Mouse (Mus musculus): Measurements from ENCODE around the gene Ptprt. TPM values are rescaled to one million over a fixed set of nuclear protein-coding genes. Genes with fewer than 3 reads are reported as not detected.

Ptprt gene
- polyA plus RNA-seq, 1 experiment from 2014 or later: 2.3 TPM

GRCm38 (mm10) chr2:162657541-162657940, 3.4 kb downstream of the Ptprt start:
- Histone ChIP-seq H3K27me3 (peaks cover 59% of the 10 kb centered on the region), H3K4me1 (peaks cover 32% of the 10 kb centered on the region), H3K4me2 (replicated peaks) (no peak overlapping the region), H3K9me3 (no peaks in the 10 kb centered on the region), H3K36me3 (no peaks in the 10 kb centered on the region), H3K27ac (replicated peaks) (no peak overlapping the region), H3K9ac (replicated peaks) (no peak overlapping the region), H3K4me3 (no peak overlapping the region)
- 61% methylated on average over 7 of the region's 7 CpGs for whole genome bisulfite sequencing
- no peak for ATAC-seq (ENCODE audit: low FRiP score, low read depth)

GRCm38 (mm10) chr2:162654416-162654815, 6.5 kb downstream of the Ptprt start:
- H3K9ac ChIP-seq (replicated peaks): no peak overlapping the region
- ATAC-seq (ENCODE audit: low FRiP score, low read depth): no peak
- 92% methylated on average over 4 of the region's 4 CpGs for WGBS
- peaks cover 27% of the 10 kb centered on the region for H3K27me3 ChIP-seq
- H3K9me3 ChIP-seq: no peaks in the 10 kb centered on the region
- no peaks in the 10 kb centered on the region for H3K36me3 ChIP-seq
- H3K4me1 ChIP-seq: peaks cover 10% of the 10 kb centered on the region; the same call in 1 of the 2 replicates
- H3K4me3 ChIP-seq: no peak overlapping the region
- H3K27ac ChIP-seq (replicated peaks): no peak overlapping the region
- H3K4me2 ChIP-seq (replicated peaks): no peak overlapping the region

DNA sequence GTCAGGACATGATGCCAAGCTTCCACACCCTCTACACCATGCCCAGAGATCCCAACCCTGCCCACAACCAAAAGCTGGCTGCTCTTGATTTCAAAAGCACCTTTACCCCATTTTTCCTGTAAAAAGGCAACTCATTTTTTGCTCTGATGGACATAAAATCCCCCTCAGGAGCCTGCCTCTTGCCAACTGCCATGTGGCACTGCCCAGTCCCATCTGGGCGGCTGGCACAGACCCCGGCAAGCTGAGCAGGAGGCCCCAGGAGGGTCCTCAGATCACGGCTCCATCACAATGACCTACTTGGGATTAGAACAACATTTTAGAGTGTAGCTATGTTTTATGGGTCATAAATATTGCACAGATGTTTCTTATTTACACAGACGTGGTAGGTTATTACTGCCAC, 22.3 kb downstream of the Ptprt start:
- Histone ChIP-seq H3K9me3 (no peaks in the 10 kb centered on the region), H3K27me3 (peaks cover 87% of the 10 kb centered on the region), H3K4me3 (no peak overlapping the region), H3K4me1 (0 out of 2 replicates have a peak, but pooled peaks cover 10% of the 10 kb centered on the region), H3K9ac (replicated peaks) (no peak overlapping the region), H3K36me3 (no peaks in the 10 kb centered on the region), H3K27ac (replicated peaks) (no peak overlapping the region), H3K4me2 (replicated peaks) (no peak overlapping the region)
- ATAC-seq (ENCODE audit: low FRiP score, low read depth): no peak
- WGBS: 67% methylated on average over 4 of the region's 4 CpGs

- no peak overlapping the region for H3K4me3 ChIP-seq
- no peak overlapping the region for H3K9ac ChIP-seq (replicated peaks)
- ATAC-seq (ENCODE audit: low FRiP score, low read depth): no peak
- H3K4me1 ChIP-seq: 0 out of 2 replicates have a peak, but pooled peaks cover 10% of the 10 kb centered on the region
- H3K27me3 ChIP-seq: peaks cover 95% of the 10 kb centered on the region
- WGBS: 58% methylated on average over 1 of the region's 1 CpGs
- no peak overlapping the region for H3K4me2 ChIP-seq (replicated peaks)
- no peak overlapping the region for H3K27ac ChIP-seq (replicated peaks)
- no peaks in the 10 kb centered on the region for H3K9me3 ChIP-seq
- H3K36me3 ChIP-seq: no peaks in the 10 kb centered on the region
These were observed 23.4 kb downstream of the Ptprt start for GRCm38 (mm10) chr2:162637537-162637936.

- Histone ChIP-seq H3K4me2 (replicated peaks) (no peak overlapping the region), H3K9ac (replicated peaks) (no peak overlapping the region), H3K4me3 (no peak overlapping the region), H3K36me3 (no peaks in the 10 kb centered on the region), H3K27ac (replicated peaks) (no peak overlapping the region), H3K4me1 (0 out of 2 replicates have a peak, but pooled peaks cover 10% of the 10 kb centered on the region), H3K27me3 (peaks cover 94% of the 10 kb centered on the region), H3K9me3 (no peaks in the 10 kb centered on the region)
- peak; percentile 42 for ATAC-seq (ENCODE audit: low FRiP score, low read depth)
- 50% methylated on average over 9 of the region's 9 CpGs for WGBS
These were observed 24.4 kb downstream of the Ptprt start for GRCm38 (mm10) chr2:162636387-162637009.

GRCm38 (mm10) chr2:162634901-162635300, 26.0 kb downstream of the Ptprt start:
- no peak overlapping the region for H3K4me2 ChIP-seq (replicated peaks)
- H3K9me3 ChIP-seq: no peaks in the 10 kb centered on the region
- H3K4me3 ChIP-seq: no peak overlapping the region
- peaks cover 94% of the 10 kb centered on the region for H3K27me3 ChIP-seq
- no peaks in the 10 kb centered on the region for H3K36me3 ChIP-seq
- H3K9ac ChIP-seq (replicated peaks): no peak overlapping the region
- H3K27ac ChIP-seq (replicated peaks): no peak overlapping the region
- WGBS: 24% methylated on average over 5 of the region's 5 CpGs
- H3K4me1 ChIP-seq: 0 out of 2 replicates have a peak, but pooled peaks cover 10% of the 10 kb centered on the region
- ATAC-seq (ENCODE audit: low FRiP score, low read depth): peak; percentile 64

DNA sequence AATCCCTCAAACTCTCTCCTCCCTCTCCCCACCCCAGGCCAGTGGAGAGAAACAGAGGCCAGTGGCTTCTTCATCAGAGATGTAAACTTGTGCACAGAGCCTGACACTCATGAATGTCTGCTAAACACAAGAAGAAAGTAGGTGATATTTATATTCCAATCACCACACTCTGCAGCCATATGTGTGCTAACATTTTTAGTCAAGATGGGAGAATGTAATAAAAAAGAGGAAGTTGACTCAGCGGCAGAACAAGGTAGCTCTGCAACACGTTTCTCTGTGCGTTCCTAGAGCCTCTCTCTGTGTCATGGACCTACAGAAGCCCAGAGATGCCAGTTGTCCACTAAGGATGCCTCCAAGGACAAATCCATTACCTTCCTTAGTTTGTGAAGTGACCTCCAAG, 34.9 kb downstream of the Ptprt start:
- Histone ChIP-seq H3K9me3 (no peaks in the 10 kb centered on the region), H3K9ac (replicated peaks) (no peak overlapping the region), H3K4me3 (no peak overlapping the region), H3K4me2 (replicated peaks) (no peak overlapping the region), H3K36me3 (no peaks in the 10 kb centered on the region), H3K27me3 (peaks cover 18% of the 10 kb centered on the region), H3K27ac (replicated peaks) (no peak overlapping the region), H3K4me1 (no peaks in the 10 kb centered on the region)
- 90% methylated on average over 3 of the region's 3 CpGs for WGBS
- ATAC-seq (ENCODE audit: low FRiP score, low read depth): no peak

DNA sequence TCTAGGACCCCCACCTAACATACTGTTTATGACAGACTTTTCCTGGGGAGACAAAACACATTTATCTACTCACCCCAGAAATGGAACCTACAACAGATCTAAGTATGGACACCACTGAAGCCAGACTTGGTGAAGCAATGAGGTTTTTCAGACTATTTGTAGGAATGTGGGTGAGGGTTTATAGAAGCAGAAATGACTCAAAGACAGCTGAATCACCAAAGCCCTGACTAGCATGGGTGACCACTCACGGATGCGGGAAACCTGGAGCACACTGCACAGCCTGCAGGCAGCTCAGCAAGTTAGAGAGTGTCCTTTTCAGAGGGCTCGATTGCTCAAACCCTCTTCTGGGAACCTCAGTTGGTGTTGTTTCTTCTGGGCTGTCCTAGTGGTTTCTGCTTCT, 36.2 kb downstream of the Ptprt start:
- Histone ChIP-seq H3K4me3 (no peak overlapping the region), H3K4me2 (replicated peaks) (no peak overlapping the region), H3K9me3 (no peaks in the 10 kb centered on the region), H3K27ac (replicated peaks) (no peak overlapping the region), H3K4me1 (no peaks in the 10 kb centered on the region), H3K9ac (replicated peaks) (no peak overlapping the region), H3K36me3 (no peaks in the 10 kb centered on the region), H3K27me3 (peaks cover 6% of the 10 kb centered on the region)
- 86% methylated on average over 3 of the region's 3 CpGs for WGBS
- ATAC-seq (ENCODE audit: low FRiP score, low read depth): no peak

- no peak overlapping the region for H3K4me2 ChIP-seq (replicated peaks)
- no peaks in the 10 kb centered on the region for H3K27me3 ChIP-seq
- no peaks in the 10 kb centered on the region for H3K4me1 ChIP-seq
- H3K27ac ChIP-seq (replicated peaks): no peak overlapping the region
- no peaks in the 10 kb centered on the region for H3K36me3 ChIP-seq
- 73% methylated on average over 2 of the region's 2 CpGs for WGBS
- H3K9me3 ChIP-seq: no peaks in the 10 kb centered on the region
- no peak overlapping the region for H3K9ac ChIP-seq (replicated peaks)
- no peak for ATAC-seq (ENCODE audit: low FRiP score, low read depth)
- H3K4me3 ChIP-seq: no peak overlapping the region
These were observed 46.7 kb downstream of the Ptprt start for GRCm38 (mm10) chr2:162614256-162614655.

- 74% methylated on average over 4 of the region's 4 CpGs for WGBS
- Histone ChIP-seq H3K4me2 (replicated peaks) (no peak overlapping the region), H3K9me3 (no peaks in the 10 kb centered on the region), H3K36me3 (no peaks in the 10 kb centered on the region), H3K9ac (replicated peaks) (no peak overlapping the region), H3K4me3 (no peak overlapping the region), H3K27me3 (no peaks in the 10 kb centered on the region), H3K27ac (replicated peaks) (no peak overlapping the region), H3K4me1 (no peaks in the 10 kb centered on the region)
- ATAC-seq (ENCODE audit: low FRiP score, low read depth): no peak
These were observed 47.5 kb downstream of the Ptprt start for GRCm38 (mm10) chr2:162613480-162613879.

- Histone ChIP-seq H3K27me3 (no peaks in the 10 kb centered on the region), H3K4me3 (no peak overlapping the region), H3K27ac (replicated peaks) (no peak overlapping the region), H3K4me1 (no peaks in the 10 kb centered on the region), H3K36me3 (no peaks in the 10 kb centered on the region), H3K9me3 (no peaks in the 10 kb centered on the region), H3K9ac (replicated peaks) (no peak overlapping the region), H3K4me2 (replicated peaks) (no peak overlapping the region)
- ATAC-seq (ENCODE audit: low FRiP score, low read depth): no peak
- WGBS: 87% methylated on average over 5 of the region's 5 CpGs
These were observed 58.2 kb downstream of the Ptprt start for GRCm38 (mm10) chr2:162602721-162603120.

- ATAC-seq (ENCODE audit: low FRiP score, low read depth): no peak
- Histone ChIP-seq H3K27ac (replicated peaks) (no peak overlapping the region), H3K27me3 (no peaks in the 10 kb centered on the region), H3K36me3 (no peaks in the 10 kb centered on the region), H3K4me3 (no peak overlapping the region), H3K4me1 (no peaks in the 10 kb centered on the region), H3K9me3 (no peaks in the 10 kb centered on the region), H3K9ac (replicated peaks) (no peak overlapping the region), H3K4me2 (replicated peaks) (no peak overlapping the region)
- WGBS: 89% methylated on average over 3 of the region's 3 CpGs
These were observed 69.6 kb downstream of the Ptprt start for GRCm38 (mm10) chr2:162591388-162591787.

DNA sequence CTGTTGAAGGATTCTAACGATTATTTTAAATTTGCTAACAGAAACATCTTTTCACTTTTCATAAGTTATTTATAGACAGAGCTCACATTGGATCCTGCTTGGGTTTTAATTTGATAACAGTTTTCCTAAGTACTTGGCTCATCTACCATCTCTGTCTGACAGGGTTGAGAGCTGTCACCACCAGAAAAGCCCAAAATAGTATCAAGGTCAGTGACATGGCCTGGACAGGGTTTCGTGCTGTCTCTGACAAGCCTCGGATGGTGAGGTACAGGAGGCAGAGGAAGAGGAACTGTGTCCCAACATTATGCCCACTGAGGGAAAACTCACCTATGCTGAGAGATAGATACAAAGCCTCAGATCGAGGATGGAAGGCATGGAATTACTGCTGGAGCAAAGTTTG, 79.3 kb downstream of the Ptprt start:
- H3K27ac ChIP-seq (replicated peaks): no peak overlapping the region
- H3K4me2 ChIP-seq (replicated peaks): no peak overlapping the region
- H3K36me3 ChIP-seq: no peaks in the 10 kb centered on the region
- H3K4me3 ChIP-seq: no peak overlapping the region
- 84% methylated on average over 4 of the region's 4 CpGs for WGBS
- H3K9ac ChIP-seq (replicated peaks): no peak overlapping the region
- H3K4me1 ChIP-seq: peaks cover 3% of the 10 kb centered on the region; the same call in 1 of the 2 replicates
- no peak for ATAC-seq (ENCODE audit: low FRiP score, low read depth)
- H3K27me3 ChIP-seq: no peaks in the 10 kb centered on the region
- H3K9me3 ChIP-seq: no peaks in the 10 kb centered on the region
